Mouse (Mus musculus) v-Abl transformed pro-B cells (cell line): Measurements from ENCODE around the gene Sh3pxd2a.

Experiments used
- in situ Hi-C, 2 experiments: fragments of 400-800 bp; cut with MboI; formaldehyde crosslinking; loops; one replicate each; pipeline ENCODE4 v1.15.1; 2025; ENCODE audit not compliant: unreplicated experiment in 2 of 2

Gene Sh3pxd2a

GRCm38 (mm10) chr19:47461386-47461785 is 2.8 kb downstream of the Sh3pxd2a start:
- in situ Hi-C loops = loop anchor here (5.0 to 10.0 kb wide), 2 partner anchors 77 to 104 kb away; no protein-coding TSS in a partner anchor

GRCm38 (mm10) chr19:47460120-47460960 is 3.9 kb downstream of the Sh3pxd2a start:
- in situ Hi-C loops = loop anchor here (5.0 to 10.0 kb wide), 2 partner anchors 76 to 103 kb away; no protein-coding TSS in a partner anchor

GRCm38 (mm10) chr19:47459214-47459613 is 5.0 kb downstream of the Sh3pxd2a start:
- in situ Hi-C loops = loop anchor here in 1 of 2 experiments (10.0 kb wide), 1 partner anchor 74 kb away; no protein-coding TSS in a partner anchor

GRCm38 (mm10) chr19:47458504-47459161 is 5.6 kb downstream of the Sh3pxd2a start:
- in situ Hi-C loops = loop anchor here in 1 of 2 experiments (10.0 kb wide), 1 partner anchor 74 kb away; no protein-coding TSS in a partner anchor

- in situ Hi-C loops = loop anchor here in 1 of 2 experiments (10.0 kb wide), 1 partner anchor 73 kb away; no protein-coding TSS in a partner anchor
These were observed 6.3 kb downstream of the Sh3pxd2a start for GRCm38 (mm10) chr19:47457711-47458503.

- in situ Hi-C loops = loop anchor here in 1 of 2 experiments (10.0 kb wide), 1 partner anchor 71 kb away; no protein-coding TSS in a partner anchor
These were observed 8.2 kb downstream of the Sh3pxd2a start for GRCm38 (mm10) chr19:47456021-47456420.

- in situ Hi-C loops = loop anchor here in 1 of 2 experiments (10.0 kb wide), 1 partner anchor 70 kb away; no protein-coding TSS in a partner anchor
These were observed 9.0 kb downstream of the Sh3pxd2a start for GRCm38 (mm10) chr19:47455001-47455755.

- in situ Hi-C loops = loop anchor here in 1 of 2 experiments (10.0 kb wide), 1 partner anchor 70 kb away; no protein-coding TSS in a partner anchor
These were observed 9.8 kb downstream of the Sh3pxd2a start for GRCm38 (mm10) chr19:47454167-47455000.

- in situ Hi-C loops = loop anchor here in 1 of 2 experiments (10.0 kb wide), 1 partner anchor 69 kb away; no protein-coding TSS in a partner anchor
These were observed 10.8 kb downstream of the Sh3pxd2a start for GRCm38 (mm10) chr19:47453352-47453751.

GRCm38 (mm10) chr19:47452682-47453081 is 11.5 kb downstream of the Sh3pxd2a start:
- in situ Hi-C loops = loop anchor here in 1 of 2 experiments (10.0 kb wide), 1 partner anchor 68 kb away; no protein-coding TSS in a partner anchor

- in situ Hi-C loops = loop anchor here in 1 of 2 experiments (10.0 kb wide), 1 partner anchor 67 kb away; no protein-coding TSS in a partner anchor
These were observed 12.0 kb downstream of the Sh3pxd2a start for GRCm38 (mm10) chr19:47452211-47452610.

- in situ Hi-C loops = loop anchor here in 1 of 2 experiments (10.0 kb wide), 1 partner anchor 67 kb away; no protein-coding TSS in a partner anchor
These were observed 12.6 kb downstream of the Sh3pxd2a start for GRCm38 (mm10) chr19:47451476-47452113.

- in situ Hi-C loops = loop anchor here in 1 of 2 experiments (10.0 kb wide), 1 partner anchor 66 kb away; no protein-coding TSS in a partner anchor
These were observed 13.7 kb downstream of the Sh3pxd2a start for GRCm38 (mm10) chr19:47450261-47451137.

- in situ Hi-C loops = loop anchor here in 1 of 2 experiments (10.0 kb wide), 1 partner anchor 65 kb away; no protein-coding TSS in a partner anchor
These were observed 14.5 kb downstream of the Sh3pxd2a start for GRCm38 (mm10) chr19:47449513-47450227.

GRCm38 (mm10) chr19:47448618-47449151 is 15.5 kb downstream of the Sh3pxd2a start:
- in situ Hi-C loops = no loop called here
